Mouse (Mus musculus): ENCODE results near the gene Pla2g4b. TPM values are rescaled to one million over a fixed set of nuclear protein-coding genes. Genes with fewer than 3 reads are reported as not detected.

The Pla2g4b gene
- polyA plus RNA-seq, 1 experiment from 2014 or later = 4.6 TPM

DNA sequence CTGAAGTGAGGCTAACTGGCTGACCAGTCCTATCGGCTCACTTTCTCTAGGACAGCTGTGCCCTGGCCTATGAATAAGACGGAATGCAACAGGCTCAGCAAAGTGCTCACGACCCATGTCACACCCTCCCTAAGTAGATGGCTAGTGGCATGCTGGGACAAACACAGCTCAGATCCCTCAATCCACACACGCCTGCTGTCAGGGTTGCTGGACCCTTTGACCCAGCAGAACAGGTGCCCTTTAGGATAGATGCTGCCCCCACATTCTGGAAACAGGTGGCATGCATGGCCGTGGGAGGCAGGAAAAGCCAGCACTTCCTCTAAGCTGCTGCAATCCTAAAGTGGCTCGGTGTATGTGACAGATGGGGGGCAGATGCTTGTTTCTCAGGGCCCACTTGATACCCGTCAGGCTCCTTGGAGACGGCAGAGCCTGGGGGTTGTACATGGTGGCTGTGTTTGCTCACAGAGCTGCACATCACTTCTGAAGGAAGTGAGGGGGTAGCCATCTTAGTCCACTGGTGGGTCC lies 36.3 kb downstream of the Pla2g4b start:
- H3K36me3 ChIP-seq = no peaks in the 10 kb centered on the region
- no peak overlapping the region for H3K4me2 ChIP-seq (replicated peaks)
- H3K27me3 ChIP-seq = peaks cover 8% of the 10 kb centered on the region
- H3K9me3 ChIP-seq = no peaks in the 10 kb centered on the region
- H3K9ac ChIP-seq (replicated peaks) = no peak overlapping the region; the same call in 1 of the 2 replicates
- WGBS = 68% methylated on average over 8 of the region's 8 CpGs
- no peak for ATAC-seq (ENCODE audit: low FRiP score, low read depth)
- H3K4me3 ChIP-seq = no peak overlapping the region
- H3K27ac ChIP-seq (replicated peaks) = no peak overlapping the region
- peaks cover 10% of the 10 kb centered on the region; the same call in 1 of the 2 replicates for H3K4me1 ChIP-seq

DNA sequence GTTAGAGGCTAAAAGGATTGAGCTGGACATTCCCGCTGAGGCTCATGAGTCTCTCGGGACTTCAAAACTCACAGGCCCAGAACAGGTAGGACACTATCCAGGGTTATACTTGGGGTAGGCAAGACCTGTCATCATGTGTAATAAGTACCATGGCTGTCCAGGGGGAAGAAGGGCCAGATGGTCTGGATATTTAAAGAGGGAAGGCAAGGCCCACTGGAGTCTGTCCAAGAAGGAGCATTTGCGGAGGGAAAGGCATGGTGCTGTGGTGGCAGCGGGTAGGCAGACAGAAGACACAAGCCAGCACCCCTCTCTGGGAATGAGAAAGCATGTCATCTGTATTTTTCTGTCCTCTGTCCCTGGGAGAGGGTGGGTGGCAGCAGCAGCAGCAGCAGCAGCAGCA lies 40.9 kb downstream of the Pla2g4b start:
- H3K4me3 ChIP-seq = no peak overlapping the region
- no peak overlapping the region for H3K9ac ChIP-seq (replicated peaks)
- H3K4me2 ChIP-seq (replicated peaks) = no peak overlapping the region
- no peak for ATAC-seq (ENCODE audit: low FRiP score, low read depth)
- no peaks in the 10 kb centered on the region for H3K9me3 ChIP-seq
- WGBS = 90% methylated on average over 4 of the region's 4 CpGs
- H3K4me1 ChIP-seq = peaks cover 14% of the 10 kb centered on the region; the same call in 1 of the 2 replicates
- no peaks in the 10 kb centered on the region for H3K36me3 ChIP-seq
- H3K27me3 ChIP-seq = peaks cover 38% of the 10 kb centered on the region
- no peak overlapping the region for H3K27ac ChIP-seq (replicated peaks)

DNA sequence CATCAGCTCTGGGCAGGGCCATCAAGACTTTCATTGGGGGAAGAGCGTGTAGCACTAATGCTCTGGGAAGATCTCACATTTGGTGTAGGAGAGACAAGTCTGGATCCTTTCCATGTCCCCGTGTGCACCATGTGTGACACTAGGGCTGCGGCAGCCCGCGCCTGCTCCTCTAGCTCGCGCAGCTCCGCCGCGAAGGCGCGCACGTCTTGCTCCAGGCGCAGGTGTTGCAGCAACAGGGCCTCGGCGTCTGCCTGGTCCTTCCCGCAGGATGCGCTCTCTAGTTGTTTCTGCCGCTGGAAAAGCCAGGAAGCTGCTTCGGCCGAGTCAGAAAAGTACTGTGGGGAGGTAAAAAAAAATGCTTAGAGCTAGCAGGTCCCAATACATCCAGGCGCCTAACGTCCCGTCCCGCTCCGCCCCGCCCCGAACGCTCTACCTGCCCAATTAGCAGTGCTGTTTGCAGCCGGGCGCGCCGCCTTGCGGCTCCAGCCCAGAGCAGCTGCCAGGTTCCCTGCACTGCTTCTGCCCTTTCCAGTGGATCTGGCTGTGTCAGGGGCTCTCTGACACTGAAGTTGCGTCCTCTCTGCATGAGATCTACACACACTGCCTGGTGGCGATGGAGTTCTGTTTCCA lies 43.0 kb downstream of the Pla2g4b start:
- Histone ChIP-seq H3K27me3 (peaks cover 37% of the 10 kb centered on the region), H3K4me2 (replicated peaks) (peak overlapping the region; percentile 57), H3K9ac (replicated peaks) (no peak overlapping the region), H3K4me3 (peak overlapping the region; percentile 36), H3K27ac (replicated peaks) (no peak overlapping the region), H3K9me3 (no peaks in the 10 kb centered on the region), H3K4me1 (peaks cover 10% of the 10 kb centered on the region; the same call in 1 of the 2 replicates), H3K36me3 (no peaks in the 10 kb centered on the region)
- 1% methylated on average over 36 of the region's 36 CpGs for WGBS
- ATAC-seq (ENCODE audit: low FRiP score, low read depth) = peak; percentile 41; the same call in 1 of the 2 replicates

DNA sequence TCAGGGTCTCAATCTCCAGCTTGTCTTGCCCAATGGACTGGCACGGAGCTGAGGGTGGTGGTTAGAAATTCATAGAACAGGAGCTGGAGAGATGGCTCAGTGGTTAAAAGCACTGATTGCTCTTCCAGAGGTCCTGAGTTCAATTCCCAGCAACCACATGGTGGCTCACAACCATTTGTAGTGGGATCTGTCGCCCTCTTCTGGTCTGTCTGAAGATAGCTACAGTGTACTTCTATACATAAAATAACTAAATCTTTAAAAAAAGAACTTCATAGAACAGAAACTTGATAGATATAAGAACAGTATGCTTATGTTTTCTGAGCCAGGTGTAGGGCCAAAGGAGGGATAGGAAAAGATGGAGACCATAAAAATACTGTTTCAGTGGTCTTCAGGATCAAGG lies 49.2 kb downstream of the Pla2g4b start:
- peaks cover 2% of the 10 kb centered on the region for H3K27me3 ChIP-seq
- no peaks in the 10 kb centered on the region for H3K4me1 ChIP-seq
- H3K9ac ChIP-seq (replicated peaks) = no peak overlapping the region
- 71% methylated on average over 2 of the region's 2 CpGs for WGBS
- no peaks in the 10 kb centered on the region for H3K9me3 ChIP-seq
- no peak for ATAC-seq (ENCODE audit: low FRiP score, low read depth)
- no peaks in the 10 kb centered on the region for H3K36me3 ChIP-seq
- no peak overlapping the region for H3K27ac ChIP-seq (replicated peaks)
- no peak overlapping the region for H3K4me2 ChIP-seq (replicated peaks)
- H3K4me3 ChIP-seq = no peak overlapping the region

DNA sequence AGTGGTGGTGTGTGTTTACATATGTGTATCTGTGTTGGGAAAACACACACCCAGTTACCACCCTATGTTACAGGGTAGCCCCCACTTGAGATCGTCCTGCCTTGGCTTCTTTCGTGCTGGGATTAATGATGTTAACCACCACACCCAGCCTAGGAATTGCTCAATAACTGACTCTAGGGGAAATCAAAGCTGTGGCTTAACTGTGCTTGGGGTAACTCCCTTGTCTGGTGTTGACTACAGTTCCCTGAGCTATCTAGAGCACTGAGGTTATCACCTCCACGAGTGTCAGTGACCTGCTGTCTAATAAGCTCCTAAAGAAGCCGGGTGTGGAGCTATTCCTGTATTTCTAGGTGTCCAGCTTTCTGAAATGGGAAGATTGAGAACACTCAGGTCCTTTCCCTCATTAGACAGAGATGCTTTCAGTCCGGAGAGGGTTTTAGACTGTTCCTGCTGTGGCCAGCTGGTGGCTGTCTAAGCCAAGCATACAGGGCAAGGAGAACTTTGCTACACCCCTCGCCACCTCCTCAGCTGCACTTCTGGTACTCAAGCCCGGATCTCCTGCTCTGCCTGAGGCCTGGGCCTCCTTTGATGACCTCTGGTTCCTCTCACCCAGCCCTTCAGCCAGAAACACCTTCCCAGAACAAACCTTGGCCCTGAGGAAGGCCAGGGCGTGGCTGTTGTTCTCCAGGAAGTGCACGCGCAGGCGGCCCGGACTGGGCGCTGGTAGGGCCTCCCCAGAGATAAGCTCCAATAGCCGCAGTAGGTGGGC lies 51.6 kb downstream of the Pla2g4b start:
- 80% methylated on average over 14 of the region's 14 CpGs for WGBS
- H3K4me2 ChIP-seq (replicated peaks) = no peak overlapping the region
- H3K9me3 ChIP-seq = no peaks in the 10 kb centered on the region
- no peaks in the 10 kb centered on the region for H3K27me3 ChIP-seq
- no peak overlapping the region for H3K9ac ChIP-seq (replicated peaks)
- H3K4me3 ChIP-seq = no peak overlapping the region
- ATAC-seq (ENCODE audit: low FRiP score, low read depth) = no peak
- H3K36me3 ChIP-seq = no peaks in the 10 kb centered on the region
- no peaks in the 10 kb centered on the region for H3K4me1 ChIP-seq
- H3K27ac ChIP-seq (replicated peaks) = no peak overlapping the region

DNA sequence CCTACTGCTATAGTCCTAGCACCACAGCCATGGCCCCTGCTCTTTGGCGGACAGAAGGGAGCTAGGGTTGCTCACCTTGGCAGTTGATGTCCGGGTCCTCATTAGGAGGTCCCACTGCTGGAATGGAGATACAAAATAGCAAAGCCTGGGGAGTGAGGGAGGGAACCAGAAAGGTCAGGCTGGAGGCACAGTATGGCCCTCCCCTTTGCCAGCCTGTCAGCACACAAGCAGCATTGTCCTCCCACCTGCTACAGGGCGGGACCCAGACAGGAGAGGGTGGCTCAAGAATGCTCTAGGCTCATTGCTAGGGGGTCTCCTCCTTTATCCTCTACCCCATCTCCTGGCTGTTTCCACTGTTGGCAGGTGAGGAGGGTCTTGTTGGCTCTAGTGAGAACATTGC lies 52.8 kb downstream of the Pla2g4b start:
- 94% methylated on average over 3 of the region's 3 CpGs for WGBS
- no peak overlapping the region for H3K4me2 ChIP-seq (replicated peaks)
- no peak overlapping the region for H3K4me3 ChIP-seq

DNA sequence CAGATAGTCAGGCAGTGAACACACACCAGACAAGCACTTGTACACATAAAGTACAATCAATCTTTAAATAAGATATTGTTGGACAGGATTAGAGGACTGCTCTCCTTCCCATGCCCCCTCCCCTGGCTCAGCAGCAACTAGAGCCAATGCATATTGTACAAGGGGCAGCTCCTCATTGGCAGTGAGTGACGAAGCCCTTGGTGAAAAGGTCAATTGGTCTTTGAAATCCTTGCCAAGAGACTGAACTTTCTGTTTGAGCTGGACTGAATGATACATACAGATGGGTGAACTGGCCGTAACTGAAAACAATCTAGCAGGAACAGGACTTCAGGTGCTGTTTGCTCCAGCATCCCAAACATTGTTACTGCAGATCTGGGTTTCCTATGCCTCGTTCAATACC lies 54.2 kb downstream of the Pla2g4b start:
- Histone ChIP-seq H3K4me1 (no peaks in the 10 kb centered on the region), H3K27ac (replicated peaks) (no peak overlapping the region), H3K9me3 (no peaks in the 10 kb centered on the region), H3K4me2 (replicated peaks) (no peak overlapping the region), H3K4me3 (no peak overlapping the region), H3K9ac (replicated peaks) (no peak overlapping the region), H3K27me3 (no peaks in the 10 kb centered on the region), H3K36me3 (no peaks in the 10 kb centered on the region)
- no peak for ATAC-seq (ENCODE audit: low FRiP score, low read depth)
- WGBS = 82% methylated on average over 3 of the region's 3 CpGs

More for the DNA sequence above, 52.8 kb downstream of the Pla2g4b start:
- no peak overlapping the region for H3K27ac ChIP-seq (replicated peaks)
- no peaks in the 10 kb centered on the region for H3K36me3 ChIP-seq
- no peaks in the 10 kb centered on the region for H3K27me3 ChIP-seq
- no peaks in the 10 kb centered on the region for H3K4me1 ChIP-seq
- no peaks in the 10 kb centered on the region for H3K9me3 ChIP-seq
- no peak for ATAC-seq (ENCODE audit: low FRiP score, low read depth)
- H3K9ac ChIP-seq (replicated peaks) = no peak overlapping the region

DNA sequence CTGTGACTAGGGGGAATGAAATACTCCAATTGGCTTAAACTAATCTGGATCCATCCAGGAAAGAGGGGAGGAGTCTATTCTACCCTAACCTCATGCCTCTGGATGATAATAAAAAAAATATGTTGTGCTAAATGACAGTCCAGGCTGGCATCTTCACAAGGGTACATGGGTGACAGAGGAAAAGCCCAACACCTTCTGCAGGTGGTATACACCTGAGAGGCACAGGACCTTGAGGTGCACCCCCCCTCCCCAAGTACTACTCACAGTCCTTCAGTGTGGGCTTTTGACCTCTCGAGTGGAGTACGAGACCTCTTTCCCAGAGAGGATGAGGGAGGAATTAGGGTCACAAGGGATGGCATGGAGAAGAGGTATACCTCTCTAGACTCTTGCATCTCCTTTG lies 54.7 kb downstream of the Pla2g4b start:
- H3K9me3 ChIP-seq = no peaks in the 10 kb centered on the region
- H3K4me3 ChIP-seq = no peak overlapping the region
- no peaks in the 10 kb centered on the region for H3K36me3 ChIP-seq
- H3K4me2 ChIP-seq (replicated peaks) = no peak overlapping the region
- no peaks in the 10 kb centered on the region for H3K4me1 ChIP-seq
- H3K27ac ChIP-seq (replicated peaks) = no peak overlapping the region
- no peak overlapping the region for H3K9ac ChIP-seq (replicated peaks)
- no peak for ATAC-seq (ENCODE audit: low FRiP score, low read depth)
- 91% methylated on average over 2 of the region's 2 CpGs for WGBS
- no peaks in the 10 kb centered on the region for H3K27me3 ChIP-seq

DNA sequence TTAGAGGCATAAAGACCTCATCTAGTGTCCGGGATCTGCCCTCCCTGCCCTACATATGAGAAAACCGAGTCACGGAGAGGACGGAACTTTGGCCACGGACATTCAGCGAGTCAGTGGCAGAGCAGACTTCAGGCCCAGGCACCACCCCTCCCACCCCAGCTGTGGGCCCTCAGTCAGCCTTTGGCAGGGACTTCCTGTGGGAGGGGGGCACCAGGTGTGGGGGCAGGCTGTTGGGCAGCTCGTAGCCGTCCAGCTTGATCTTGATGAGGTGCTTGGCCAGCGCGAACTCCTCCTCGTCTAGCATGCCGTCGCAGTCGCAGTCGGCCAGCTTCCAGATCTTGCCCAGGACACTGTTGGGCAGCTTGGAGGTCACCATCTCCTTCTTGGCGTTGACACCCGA lies 57.8 kb downstream of the Pla2g4b start:
- H3K4me2 ChIP-seq (replicated peaks) = no peak overlapping the region
- H3K4me1 ChIP-seq = no peaks in the 10 kb centered on the region
- H3K9ac ChIP-seq (replicated peaks) = no peak overlapping the region
- H3K4me3 ChIP-seq = no peak overlapping the region
- no peaks in the 10 kb centered on the region for H3K27me3 ChIP-seq
- no peak for ATAC-seq (ENCODE audit: low FRiP score, low read depth)
- H3K36me3 ChIP-seq = no peaks in the 10 kb centered on the region
- H3K9me3 ChIP-seq = no peaks in the 10 kb centered on the region
- H3K27ac ChIP-seq (replicated peaks) = no peak overlapping the region
- 96% methylated on average over 17 of the region's 17 CpGs for WGBS

Small RNA genes within 50 kb of the gene (microRNA-seq; reads per million reads assigned to microRNA genes)
- not detected for gene Mir7665

Other genes starting within 250 kb of the Pla2g4b start
- gene Rpap1, start 245.9 kb upstream of the Pla2g4b start, polyA plus RNA-seq (2016; fragmentation: Nextera tagmentation; extraction: Ambion mirVana) = 35.4 and 35.9 TPM in 2 replicates
- gene Tyro3, start 235.7 kb upstream of the Pla2g4b start, polyA plus RNA-seq (2016; fragmentation: Nextera tagmentation; extraction: Ambion mirVana) = 25.7 and 29.2 TPM in 2 replicates
- 40.0 and 44.7 TPM in 2 replicates for gene Mga, start 136.2 kb upstream of the Pla2g4b start, polyA plus RNA-seq (2016; fragmentation: Nextera tagmentation; extraction: Ambion mirVana)
- gene Mapkbp1, start 60.7 kb upstream of the Pla2g4b start, polyA plus RNA-seq (2016; fragmentation: Nextera tagmentation; extraction: Ambion mirVana) = 4.7 and 5.8 TPM in 2 replicates
- 19.7 and 20.8 TPM in 2 replicates for gene Jmjd7, start 5.9 kb upstream of the Pla2g4b start, polyA plus RNA-seq (2016; fragmentation: Nextera tagmentation; extraction: Ambion mirVana)
- gene Gm28042, start 5.9 kb upstream of the Pla2g4b start, polyA plus RNA-seq (2016; fragmentation: Nextera tagmentation; extraction: Ambion mirVana) = 6.7 and 7.3 TPM in 2 replicates
- gene Ehd4, start 121.2 kb downstream of the Pla2g4b start, polyA plus RNA-seq (2016; fragmentation: Nextera tagmentation; extraction: Ambion mirVana) = 17.5 and 22.8 TPM in 2 replicates
- 0.13 and 0.19 TPM in 2 replicates for gene Pla2g4e, start 211.9 kb downstream of the Pla2g4b start, polyA plus RNA-seq (2016; fragmentation: Nextera tagmentation; extraction: Ambion mirVana)